Mouse (Mus musculus) forebrain, embryonic 10.5 days (tissue): ENCODE data around the gene Ifnar1. TPM values are rescaled to one million over a fixed set of nuclear protein-coding genes. Genes with fewer than 3 reads are reported as not detected.

Source experiments
- DNase-seq: peaks from one replicate; pipeline ENCODE4 v3.0.0-alpha.2; 2017; ENCODE audit warnings: low spot score; ENCODE audit errors: extremely low spot score
- H3K27ac ChIP-seq: fragments of 300-500 bp; sonication (generic); 2 replicates; pipeline ENCODE4 v1.5.1; 2016; ENCODE audit warnings: mild to moderate bottlenecking
- H3K27me3 ChIP-seq: fragments of 300-500 bp; sonication (generic); 2 replicates; pipeline ENCODE4 v1.6.1; 2016; ENCODE audit warnings: mild to moderate bottlenecking; ENCODE audit not compliant: poor library complexity, severe bottlenecking
- H3K36me3 ChIP-seq: fragments of 300-500 bp; sonication (generic); replicated peaks from 2 replicates; pipeline ENCODE4 v1.6.1; 2016; ENCODE audit warnings: mild to moderate bottlenecking, moderate library complexity
- H3K4me1 ChIP-seq: fragments of 300-500 bp; sonication (generic); 2 replicates; pipeline ENCODE4 v1.6.1; 2016
- H3K4me3 ChIP-seq: fragments of 300-500 bp; sonication (generic); 2 replicates; pipeline ENCODE4 v1.5.1; 2016; ENCODE audit warnings: mild to moderate bottlenecking, moderate library complexity
- H3K9me3 ChIP-seq: fragments of 300-500 bp; sonication (generic); 2 replicates; pipeline ENCODE4 v1.6.1; 2016; ENCODE audit warnings: mild to moderate bottlenecking, moderate library complexity
- WGBS: fragments of 180-500 bp; shearing (Covaris S2); methylation state at CpG from one replicate; pipeline ENCODE4 v1.1.7; 2016; 5-methylcytosine and 5-hydroxymethylcytosine counted together
- polyA plus RNA-seq: library from polyadenylated mRNA; unstranded; fragments of >200 nt; fragmentation: Nextera tagmentation; extraction: Ambion mirVana; gene quantifications from 2 replicates; pipeline ENCODE4 v1.2.1, GENCODE M21; 2016

The Ifnar1 gene
- polyA plus RNA-seq, 1 experiment from 2014 or later, result 48.3 TPM

GRCm38 (mm10) chr16:91448895-91449294 lies 36.1 kb upstream of the Ifnar1 start:
- no peaks in the 10 kb centered on the region for H3K36me3 ChIP-seq
- H3K9me3 ChIP-seq, result no peaks in the 10 kb centered on the region
- H3K27me3 ChIP-seq, result no peaks in the 10 kb centered on the region
- WGBS, result 85% methylated on average over 7 of the region's 7 CpGs
- no peak for DNase-seq
- H3K4me3 ChIP-seq, result no peak overlapping the region
- peaks cover 5% of the 10 kb centered on the region; the same call in 1 of the 2 replicates for H3K4me1 ChIP-seq
- H3K27ac ChIP-seq, result no peak overlapping the region

- H3K4me3 ChIP-seq, result no peak overlapping the region
- DNase-seq, result no peak
- WGBS, result 83% methylated on average over 12 of the region's 12 CpGs
- no peaks in the 10 kb centered on the region for H3K27me3 ChIP-seq
- H3K4me1 ChIP-seq, result peaks cover 6% of the 10 kb centered on the region
- no peaks in the 10 kb centered on the region for H3K9me3 ChIP-seq
- no peak overlapping the region for H3K27ac ChIP-seq
- H3K36me3 ChIP-seq, result no peaks in the 10 kb centered on the region
These were observed 34.6 kb upstream of the Ifnar1 start for GRCm38 (mm10) chr16:91450137-91451064.

- no peaks in the 10 kb centered on the region for H3K9me3 ChIP-seq
- H3K4me3 ChIP-seq, result no peak overlapping the region
- WGBS, result 85% methylated on average over 2 of the region's 2 CpGs
- H3K27ac ChIP-seq, result no peak overlapping the region
- DNase-seq, result no peak
- no peaks in the 10 kb centered on the region for H3K36me3 ChIP-seq
- peaks cover 6% of the 10 kb centered on the region for H3K4me1 ChIP-seq
- no peaks in the 10 kb centered on the region for H3K27me3 ChIP-seq
These were observed 33.1 kb upstream of the Ifnar1 start for GRCm38 (mm10) chr16:91451949-91452348.

- H3K27ac ChIP-seq, result no peak overlapping the region
These were observed 32.6 kb upstream of the Ifnar1 start for GRCm38 (mm10) chr16:91452363-91452896.

GRCm38 (mm10) chr16:91455868-91456267 lies 29.2 kb upstream of the Ifnar1 start:
- no peaks in the 10 kb centered on the region for H3K9me3 ChIP-seq
- H3K27me3 ChIP-seq, result no peaks in the 10 kb centered on the region
- no peaks in the 10 kb centered on the region for H3K36me3 ChIP-seq
- 79% methylated on average over 4 of the region's 4 CpGs for WGBS
- H3K4me1 ChIP-seq, result peaks cover 7% of the 10 kb centered on the region; the same call in 1 of the 2 replicates
- no peak overlapping the region for H3K27ac ChIP-seq
- no peak for DNase-seq
- no peak overlapping the region for H3K4me3 ChIP-seq

More at GRCm38 (mm10) chr16:91452363-91452896, 32.6 kb upstream of the Ifnar1 start:
- H3K36me3 ChIP-seq, result no peaks in the 10 kb centered on the region
- DNase-seq, result no peak
- WGBS, result 86% methylated on average over 6 of the region's 6 CpGs
- no peak overlapping the region for H3K4me3 ChIP-seq
- H3K27me3 ChIP-seq, result no peaks in the 10 kb centered on the region
- H3K4me1 ChIP-seq, result peaks cover 3% of the 10 kb centered on the region; the same call in 1 of the 2 replicates
- H3K9me3 ChIP-seq, result no peaks in the 10 kb centered on the region

- Histone ChIP-seq H3K4me3 (no peak overlapping the region), H3K27me3 (no peaks in the 10 kb centered on the region), H3K36me3 (no peaks in the 10 kb centered on the region), H3K9me3 (no peaks in the 10 kb centered on the region), H3K27ac (no peak overlapping the region), H3K4me1 (peaks cover 11% of the 10 kb centered on the region; the same call in 1 of the 2 replicates)
- DNase-seq, result no peak
- 86% methylated on average over 21 of the region's 21 CpGs for WGBS
These were observed 26.7 kb upstream of the Ifnar1 start for GRCm38 (mm10) chr16:91458301-91458746.

GRCm38 (mm10) chr16:91458976-91459375 lies 26.1 kb upstream of the Ifnar1 start:
- H3K4me3 ChIP-seq, result no peak overlapping the region
- no peak for DNase-seq
- H3K4me1 ChIP-seq, result peaks cover 13% of the 10 kb centered on the region
- H3K9me3 ChIP-seq, result no peaks in the 10 kb centered on the region
- H3K27me3 ChIP-seq, result no peaks in the 10 kb centered on the region
- H3K27ac ChIP-seq, result no peak overlapping the region
- WGBS, result 66% methylated on average over 5 of the region's 5 CpGs
- H3K36me3 ChIP-seq, result no peaks in the 10 kb centered on the region

GRCm38 (mm10) chr16:91459396-91459795 lies 25.6 kb upstream of the Ifnar1 start:
- WGBS, result 93% methylated on average over 3 of the region's 3 CpGs
- no peak overlapping the region for H3K4me3 ChIP-seq
- no peak overlapping the region for H3K27ac ChIP-seq
- no peaks in the 10 kb centered on the region for H3K27me3 ChIP-seq
- no peaks in the 10 kb centered on the region for H3K36me3 ChIP-seq
- no peaks in the 10 kb centered on the region for H3K9me3 ChIP-seq
- no peak for DNase-seq
- peaks cover 17% of the 10 kb centered on the region for H3K4me1 ChIP-seq

- 70% methylated on average over 11 of the region's 11 CpGs for WGBS
- no peak overlapping the region for H3K27ac ChIP-seq
- H3K9me3 ChIP-seq, result no peaks in the 10 kb centered on the region
- no peaks in the 10 kb centered on the region for H3K36me3 ChIP-seq
- DNase-seq, result no peak
- peaks cover 22% of the 10 kb centered on the region for H3K4me1 ChIP-seq
- no peak overlapping the region for H3K4me3 ChIP-seq
- no peaks in the 10 kb centered on the region for H3K27me3 ChIP-seq
These were observed 25.1 kb upstream of the Ifnar1 start for GRCm38 (mm10) chr16:91459841-91460370.

- H3K27me3 ChIP-seq, result no peaks in the 10 kb centered on the region
- DNase-seq, result no peak
- H3K4me1 ChIP-seq, result peaks cover 32% of the 10 kb centered on the region
- 76% methylated on average over 11 of the region's 11 CpGs for WGBS
- H3K4me3 ChIP-seq, result no peak overlapping the region
- no peaks in the 10 kb centered on the region for H3K9me3 ChIP-seq
- no peak overlapping the region for H3K27ac ChIP-seq
- H3K36me3 ChIP-seq, result no peaks in the 10 kb centered on the region
These were observed 23.9 kb upstream of the Ifnar1 start for GRCm38 (mm10) chr16:91461066-91461638.

GRCm38 (mm10) chr16:91461773-91462181 lies 23.3 kb upstream of the Ifnar1 start:
- H3K36me3 ChIP-seq, result no peaks in the 10 kb centered on the region
- H3K27me3 ChIP-seq, result no peaks in the 10 kb centered on the region
- DNase-seq, result no peak
- H3K4me3 ChIP-seq, result no peak overlapping the region
- H3K9me3 ChIP-seq, result no peaks in the 10 kb centered on the region
- no peak overlapping the region for H3K27ac ChIP-seq
- WGBS, result 76% methylated on average over 9 of the region's 9 CpGs
- peaks cover 38% of the 10 kb centered on the region for H3K4me1 ChIP-seq

- no peaks in the 10 kb centered on the region for H3K27me3 ChIP-seq
These were observed 22.4 kb upstream of the Ifnar1 start for GRCm38 (mm10) chr16:91462644-91463043.

More at GRCm38 (mm10) chr16:91462644-91463043, 22.4 kb upstream of the Ifnar1 start:
- DNase-seq, result no peak
- Histone ChIP-seq H3K36me3 (no peaks in the 10 kb centered on the region), H3K4me1 (peaks cover 41% of the 10 kb centered on the region), H3K27ac (no peak overlapping the region), H3K4me3 (no peak overlapping the region), H3K9me3 (no peaks in the 10 kb centered on the region)
- WGBS, result 77% methylated on average over 3 of the region's 3 CpGs
